Mouse (Mus musculus) erythroblast, embryonic 14.5 days (primary cell): Measurements from ENCODE around the gene Celf2. TPM values are rescaled to one million over a fixed set of nuclear protein-coding genes. Genes with fewer than 3 reads are reported as not detected.

Source experiments
- H3K27me3 ChIP-seq: 2 replicates; pipeline ENCODE4 v1.6.1; 2012; ENCODE audit warnings: inconsistent platforms; ENCODE audit not compliant: control insufficient read depth
- H3K36me3 ChIP-seq: 2 replicates; pipeline ENCODE4 v1.6.1; 2012; ENCODE audit warnings: mild to moderate bottlenecking, inconsistent platforms; ENCODE audit not compliant: control insufficient read depth
- H3K4me1 ChIP-seq: 2 replicates; pipeline ENCODE4 v1.6.1; 2012; ENCODE audit warnings: inconsistent platforms; ENCODE audit not compliant: control insufficient read depth
- H3K4me3 ChIP-seq: replicated peaks from 2 replicates; pipeline ENCODE3; 2012; ENCODE audit warnings: moderate library complexity, mild to moderate bottlenecking, inconsistent platforms
- H3K9me3 ChIP-seq: 2 replicates; pipeline ENCODE4 v1.6.1; 2012; ENCODE audit warnings: low read length, inconsistent platforms, mixed read lengths; ENCODE audit not compliant: control insufficient read depth
- GATA1 ChIP-seq: IDR thresholded peaks from 2 replicates; pipeline ENCODE4 v1.6.1; 2012; ENCODE audit warnings: low read length, inconsistent platforms, mixed read lengths
- TAL1 ChIP-seq: IDR thresholded peaks from 3 replicates; pipeline ENCODE4 v1.6.1; 2012; ENCODE audit warnings: low read length, inconsistent platforms, mixed read lengths
- polyA plus RNA-seq: library from polyadenylated mRNA; stranded (reverse); fragments of >175 nt; gene quantifications from 2 replicates; pipeline ENCODE4 v1.2.3, GENCODE M21; 2012

Celf2 gene
- polyA plus RNA-seq, 1 experiment = under 0.01 TPM

GRCm38 (mm10) chr2:7193413-7193812 is 315.9 kb downstream of the Celf2 start:
- TF ChIP-seq GATA1 = no peak
- no peak for TF ChIP-seq TAL1
- no peaks in the 10 kb centered on the region for H3K27me3 ChIP-seq

GRCm38 (mm10) chr2:7179186-7179585 is 330.2 kb downstream of the Celf2 start:
- Histone ChIP-seq H3K36me3 (no peaks in the 10 kb centered on the region), H3K27me3 (no peaks in the 10 kb centered on the region), H3K4me3 (no peak overlapping the region), H3K4me1 (no peaks in the 10 kb centered on the region), H3K9me3 (peaks cover 2% of the 10 kb centered on the region; the same call in 1 of the 2 replicates)
- TF ChIP-seq GATA1 = no peak
- no peak for TF ChIP-seq TAL1

More at GRCm38 (mm10) chr2:7193413-7193812, 315.9 kb downstream of the Celf2 start:
- no peak overlapping the region for H3K4me3 ChIP-seq
- H3K9me3 ChIP-seq = no peaks in the 10 kb centered on the region
- no peaks in the 10 kb centered on the region for H3K36me3 ChIP-seq
- H3K4me1 ChIP-seq = no peaks in the 10 kb centered on the region

GRCm38 (mm10) chr2:7173271-7174064 is 335.9 kb downstream of the Celf2 start:
- Histone ChIP-seq H3K4me1 (no peaks in the 10 kb centered on the region), H3K36me3 (no peaks in the 10 kb centered on the region), H3K27me3 (no peaks in the 10 kb centered on the region), H3K4me3 (no peak overlapping the region), H3K9me3 (no peaks in the 10 kb centered on the region)
- no peak for TF ChIP-seq GATA1
- no peak for TF ChIP-seq TAL1

GRCm38 (mm10) chr2:7171087-7171696 is 338.2 kb downstream of the Celf2 start:
- Histone ChIP-seq H3K27me3 (no peaks in the 10 kb centered on the region), H3K4me3 (no peak overlapping the region), H3K9me3 (no peaks in the 10 kb centered on the region), H3K36me3 (no peaks in the 10 kb centered on the region), H3K4me1 (no peaks in the 10 kb centered on the region)
- no peak for TF ChIP-seq TAL1
- TF ChIP-seq GATA1 = no peak

GRCm38 (mm10) chr2:7165786-7166185 is 343.6 kb downstream of the Celf2 start:
- TF ChIP-seq TAL1 (no peak), GATA1 (no peak)
- Histone ChIP-seq H3K27me3 (no peaks in the 10 kb centered on the region), H3K4me1 (no peaks in the 10 kb centered on the region), H3K36me3 (no peaks in the 10 kb centered on the region), H3K4me3 (no peak overlapping the region), H3K9me3 (no peaks in the 10 kb centered on the region)

- Histone ChIP-seq H3K36me3 (no peaks in the 10 kb centered on the region), H3K4me1 (no peaks in the 10 kb centered on the region), H3K4me3 (no peak overlapping the region), H3K9me3 (no peaks in the 10 kb centered on the region), H3K27me3 (no peaks in the 10 kb centered on the region)
- TF ChIP-seq TAL1 (no peak), GATA1 (no peak)
Observed at GRCm38 (mm10) chr2:7160108-7160507, 349.3 kb downstream of the Celf2 start.

- no peaks in the 10 kb centered on the region for H3K27me3 ChIP-seq
- H3K4me1 ChIP-seq = no peaks in the 10 kb centered on the region
- H3K36me3 ChIP-seq = no peaks in the 10 kb centered on the region
- peaks cover 3% of the 10 kb centered on the region for H3K9me3 ChIP-seq
- no peak overlapping the region for H3K4me3 ChIP-seq
- TF ChIP-seq GATA1 = no peak
- TF ChIP-seq TAL1 = no peak
Observed at GRCm38 (mm10) chr2:7147303-7147702, 362.1 kb downstream of the Celf2 start.

GRCm38 (mm10) chr2:7145541-7146043 is 363.8 kb downstream of the Celf2 start:
- H3K4me1 ChIP-seq = no peaks in the 10 kb centered on the region
- no peak for TF ChIP-seq GATA1
- no peak for TF ChIP-seq TAL1
- no peak overlapping the region for H3K4me3 ChIP-seq
- H3K9me3 ChIP-seq = peaks cover 2% of the 10 kb centered on the region; the same call in 1 of the 2 replicates
- H3K27me3 ChIP-seq = no peaks in the 10 kb centered on the region
- H3K36me3 ChIP-seq = no peaks in the 10 kb centered on the region

- Histone ChIP-seq H3K27me3 (no peaks in the 10 kb centered on the region), H3K4me1 (no peaks in the 10 kb centered on the region), H3K36me3 (no peaks in the 10 kb centered on the region), H3K4me3 (no peak overlapping the region), H3K9me3 (peaks cover 2% of the 10 kb centered on the region; the same call in 1 of the 2 replicates)
- TF ChIP-seq TAL1 (no peak), GATA1 (no peak)
Observed at GRCm38 (mm10) chr2:7144871-7145270, 364.5 kb downstream of the Celf2 start.
